Mouse (Mus musculus) MEL (cell line): ENCODE results near the gene Dusp6. TPM values are rescaled to one million over a fixed set of nuclear protein-coding genes. Genes with fewer than 3 reads are reported as not detected.

ENCODE experiments used
- DNase-seq: peaks from one replicate; pipeline ENCODE4 v3.0.0; 2011; ENCODE audit warnings: low read depth, low spot score
- H3K27ac ChIP-seq: 2 replicates; pipeline ENCODE4 v1.5.1; 2012; ENCODE audit warnings: low read depth, mild to moderate bottlenecking, control low read depth, low read length, moderate library complexity; ENCODE audit not compliant: control insufficient read depth
- H3K27me3 ChIP-seq, 2 experiments: fragments of 150-350 bp in 1 of 2; sonication (generic) in 1 of 2; 2 replicates each; pipeline ENCODE4 v1.6.1; 2012; ENCODE audit warnings: low read length in 2 of 2, mild to moderate bottlenecking in 2 of 2, improper control_type of control experiment in 1 of 2, moderate library complexity in 1 of 2; ENCODE audit not compliant: insufficient read depth in 2 of 2, control insufficient read depth in 1 of 2
- H3K36me3 ChIP-seq, 2 experiments: 2 replicates each; pipeline ENCODE4 v1.6.1; 2012 to 2014; ENCODE audit warnings: low read length in 2 of 2, improper control_type of control experiment in 1 of 2, inconsistent platforms in 1 of 2, mild to moderate bottlenecking in 1 of 2; ENCODE audit not compliant: insufficient read depth in 2 of 2, control insufficient read depth in 1 of 2
- H3K4me1 ChIP-seq, 2 experiments: fragments of 150-350 bp in 1 of 2; sonication (generic) in 1 of 2; 2 replicates each; pipeline ENCODE4 v1.6.1; 2012; ENCODE audit warnings: low read length in 2 of 2, improper control_type of control experiment in 1 of 2, mild to moderate bottlenecking in 1 of 2; ENCODE audit not compliant: insufficient read depth in 2 of 2, control insufficient read depth in 1 of 2
- H3K4me3 ChIP-seq, 2 experiments: fragments of 150-350 bp in 1 of 2; sonication (generic) in 1 of 2; 2 replicates each; pipeline ENCODE4 v1.5.1; 2012; ENCODE audit warnings: low read depth in 2 of 2, low read length in 2 of 2, mild to moderate bottlenecking in 2 of 2, moderate library complexity in 2 of 2, control low read depth in 1 of 2, improper control_type of control experiment in 1 of 2; ENCODE audit not compliant: control insufficient read depth in 1 of 2, insufficient read depth in 1 of 2
- H3K79me2 ChIP-seq: 2 replicates; pipeline ENCODE4 v1.6.1; 2012; ENCODE audit warnings: mild to moderate bottlenecking, low read length, moderate library complexity; ENCODE audit not compliant: control insufficient read depth, poor library complexity, insufficient read depth
- H3K9ac ChIP-seq: 2 replicates; pipeline ENCODE4 v1.6.1; 2012; ENCODE audit warnings: low read depth, mild to moderate bottlenecking, control low read depth, low read length, moderate library complexity; ENCODE audit not compliant: control insufficient read depth, poor library complexity, severe bottlenecking
- H3K9me3 ChIP-seq: fragments of 150-350 bp; sonication (generic); replicated peaks from 2 replicates; pipeline ENCODE4 v1.6.1; 2012; ENCODE audit warnings: mild to moderate bottlenecking, low read length, improper control_type of control experiment, moderate library complexity; ENCODE audit not compliant: insufficient read depth
- CTCF ChIP-seq, 3 experiments: IDR thresholded peaks in 2 of 3; conservative IDR thresholded peaks in 1 of 3; 2 replicates each; pipeline ENCODE4 v1.5.1; 2011 to 2012; ENCODE audit warnings: low read length in 3 of 3, low read depth in 2 of 3, mild to moderate bottlenecking in 2 of 3, improper control_type of control experiment in 1 of 3, inconsistent platforms in 1 of 3, mixed read lengths in 1 of 3, moderate library complexity in 1 of 3; ENCODE audit not compliant: control insufficient read depth in 1 of 3, insufficient read depth in 1 of 3, poor library complexity in 1 of 3, severe bottlenecking in 1 of 3
- ELF1 ChIP-seq: IDR thresholded peaks from 2 replicates; pipeline ENCODE4 v1.6.1; 2014; ENCODE audit warnings: low read depth, mild to moderate bottlenecking, inconsistent platforms, low read length, improper control_type of control experiment, moderate library complexity
- EP300 ChIP-seq, 2 experiments: IDR thresholded peaks; 2 replicates each; pipeline ENCODE4 v1.6.1; 2011; ENCODE audit warnings: improper control_type of control experiment in 2 of 2, low read length in 2 of 2, low read depth in 1 of 2, mild to moderate bottlenecking in 1 of 2
- ETS1 ChIP-seq: IDR thresholded peaks from 2 replicates; pipeline ENCODE4 v1.6.1; 2012; ENCODE audit warnings: low read depth, mild to moderate bottlenecking, inconsistent platforms, low read length, improper control_type of control experiment, moderate library complexity
- GATA1 ChIP-seq: IDR thresholded peaks from 2 replicates; pipeline ENCODE4 v1.6.1; 2011; ENCODE audit warnings: low read depth, low read length, improper control_type of control experiment
- HCFC1 ChIP-seq: IDR thresholded peaks from 2 replicates; pipeline ENCODE4 v1.6.1; 2012; ENCODE audit warnings: low read depth, mild to moderate bottlenecking, inconsistent platforms, low read length, improper control_type of control experiment, moderate library complexity
- JUND ChIP-seq: IDR thresholded peaks from 2 replicates; pipeline ENCODE4 v1.6.1; 2011; ENCODE audit warnings: low read depth, mild to moderate bottlenecking, improper control_type of control experiment, low read length
- MAX ChIP-seq: IDR thresholded peaks from 2 replicates; pipeline ENCODE4 v1.6.1; 2011; ENCODE audit warnings: low read length, improper control_type of control experiment
- MAZ ChIP-seq: IDR thresholded peaks from 2 replicates; pipeline ENCODE4 v1.6.1; 2012; ENCODE audit warnings: low read depth, mild to moderate bottlenecking, inconsistent platforms, low read length, improper control_type of control experiment
- MXI1 ChIP-seq: IDR thresholded peaks from 2 replicates; pipeline ENCODE4 v1.6.1; 2011; ENCODE audit warnings: mild to moderate bottlenecking, low read depth, low read length, improper control_type of control experiment
- NELFE ChIP-seq: IDR thresholded peaks from 2 replicates; pipeline ENCODE4 v1.6.1; 2011; ENCODE audit warnings: low read depth, low read length, improper control_type of control experiment
- POLR2A ChIP-seq, 2 experiments: IDR thresholded peaks; 2 replicates each; pipeline ENCODE4 v1.6.1; 2011 to 2012; ENCODE audit warnings: low read length in 2 of 2, mild to moderate bottlenecking in 2 of 2, control low read depth in 1 of 2, improper control_type of control experiment in 1 of 2, low read depth in 1 of 2, moderate library complexity in 1 of 2; ENCODE audit not compliant: control insufficient read depth in 1 of 2, insufficient read depth in 1 of 2, poor library complexity in 1 of 2
- POLR2AphosphoS2 ChIP-seq: IDR thresholded peaks from 2 replicates; pipeline ENCODE4 v1.6.1; 2011; ENCODE audit warnings: low read length, improper control_type of control experiment
- SIN3A ChIP-seq: IDR thresholded peaks from 2 replicates; pipeline ENCODE4 v1.6.1; 2012; ENCODE audit warnings: low read length, improper control_type of control experiment, inconsistent platforms
- SMC3 ChIP-seq: IDR thresholded peaks from 2 replicates; pipeline ENCODE4 v1.6.1; 2011; ENCODE audit warnings: low read depth, low read length, improper control_type of control experiment
- TAL1 ChIP-seq: IDR thresholded peaks from 2 replicates; pipeline ENCODE4 v1.6.1; 2012; ENCODE audit warnings: mild to moderate bottlenecking, inconsistent platforms, low read length, moderate library complexity, mixed read lengths
- TBP ChIP-seq: IDR thresholded peaks from 2 replicates; pipeline ENCODE4 v1.8.0; 2011; ENCODE audit warnings: low read depth, low read length, improper control_type of control experiment
- TCF12 ChIP-seq: IDR thresholded peaks from 2 replicates; pipeline ENCODE4 v1.6.1; 2014; ENCODE audit warnings: low read depth, mild to moderate bottlenecking, inconsistent platforms, low read length, improper control_type of control experiment, moderate library complexity
- UBTF ChIP-seq: IDR thresholded peaks from 2 replicates; pipeline ENCODE4 v1.6.1; 2012; ENCODE audit warnings: low read depth, mild to moderate bottlenecking, inconsistent platforms, low read length, improper control_type of control experiment, moderate library complexity, borderline replicate concordance; ENCODE audit not compliant: insufficient read depth
- ZMIZ1 ChIP-seq: IDR thresholded peaks from 2 replicates; pipeline ENCODE4 v1.6.1; 2012; ENCODE audit warnings: low read depth, mild to moderate bottlenecking, inconsistent platforms, low read length, improper control_type of control experiment, moderate library complexity
- polyA plus RNA-seq, 2 experiments: library from polyadenylated mRNA; stranded (reverse) in 1 of 2; unstranded in 1 of 2; fragments of >175 nt in 1 of 2; fragments of >200 nt in 1 of 2; gene quantifications; 2 replicates each; pipeline versions ENCODE4 v1.2.1 to v1.2.4; 2012; ENCODE audit warnings: low replicate concordance in 2 of 2, low read depth in 1 of 2; ENCODE audit not compliant: insufficient read length in 2 of 2, insufficient read depth in 1 of 2, missing spikeins in 1 of 2
- total RNA-seq: library from RNA; depleted of rRNA; stranded (reverse); fragments of 300-350 nt; gene quantifications from 2 replicates; pipeline ENCODE4 v1.2.3, GENCODE M21; 2012; rRNA removed

Dusp6 gene
- 8.2 and 12.6 TPM in 2 replicates for total RNA-seq
- 10 to 100 TPM in 1 of 2 experiments, not detected in 1; 11.9 TPM for polyA plus RNA-seq

DNA sequence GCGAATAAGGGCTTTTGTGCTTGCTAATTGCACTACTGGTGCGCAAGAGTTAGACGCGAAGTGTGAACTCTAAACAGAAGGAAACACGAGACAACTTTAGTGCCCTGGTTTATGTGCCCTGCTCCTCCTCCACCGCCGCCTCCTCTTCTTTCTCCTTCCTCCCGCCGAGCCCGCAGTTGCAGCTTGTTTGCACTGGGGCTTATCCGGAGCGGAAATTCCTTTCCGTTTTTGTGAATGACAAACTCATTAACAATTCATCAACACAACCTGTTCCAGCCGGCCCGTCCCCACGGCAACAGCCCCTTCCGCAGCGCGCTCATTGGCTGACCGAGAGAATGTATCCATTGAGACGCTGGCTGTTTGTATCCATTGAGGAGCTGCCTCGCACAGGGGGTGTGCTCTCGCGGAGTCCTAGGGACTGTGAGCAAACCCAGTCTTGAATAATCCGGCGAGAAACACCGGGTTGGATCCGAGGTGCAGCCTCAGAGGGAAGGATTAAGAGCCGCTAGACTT lies at the start of gene Dusp6:
Gene Dusp6, plus strand, starts transcription at position 365 of the 513 bp plus-strand sequence.
- H3K9ac ChIP-seq = peak within 1 kb of the TSS; percentile 93
- H3K9me3 ChIP-seq = no peaks in the 10 kb centered on the region
- peak within 1 kb of the TSS; percentile 69 to 73 for H3K4me3 ChIP-seq
- peaks cover 0 to 13% of the 10 kb centered on the region in 2 experiments; a peak in 1 of 4 replicates for H3K4me1 ChIP-seq
- DNase-seq = peak; percentile 98
- TF ChIP-seq TAL1 (no peak), ELF1 (peak; percentile 53; the same call in 1 of the 2 replicates), GATA1 (peak; percentile 55), POLR2A (IDR thresholded peaks at IDR 0.05; ENCODE audit: control insufficient read depth in 1 of 2, insufficient read depth in 1 of 2, low read depth in 1 of 2, low read length in 2 of 2, poor library complexity in 1 of 2) (peak; percentile 66 to 90), UBTF (peak; percentile 17; the same call in 1 of the 2 replicates), SIN3A (peak; percentile 77), ETS1 (peak; percentile 82), CTCF (IDR thresholded peaks at IDR 0.05 in 2 of 3, conservative IDR thresholded peaks at IDR 0.05 in 1 of 3; ENCODE audit: control insufficient read depth in 1 of 3, insufficient read depth in 1 of 3, low read depth in 2 of 3, low read length in 3 of 3, poor library complexity in 1 of 3, severe bottlenecking in 1 of 3) (no peak), TCF12 (peak; percentile 57; the same call in 1 of the 2 replicates), SMC3 (no peak), MAX (peak; percentile 35), MAZ (no peak), ZMIZ1 (peak; percentile 68; the same call in 1 of the 2 replicates), JUND (no peak), MXI1 (peak; percentile 60; the same call in 1 of the 2 replicates), EP300 (IDR thresholded peaks at IDR 0.05; ENCODE audit: low read depth in 1 of 2, low read length in 2 of 2) (peak in 1 of 2 experiments; percentile 62; a peak in 2 of 4 replicates), HCFC1 (peak; percentile 62; the same call in 1 of the 2 replicates), POLR2AphosphoS2 (peak; percentile 68; the same call in 1 of the 2 replicates), TBP (peak; percentile 94), NELFE (peak; percentile 76)
- H3K79me2 ChIP-seq = peaks cover 22% of the 10 kb centered on the region
- H3K27ac ChIP-seq = peak within 1 kb of the TSS; percentile 89
- H3K36me3 ChIP-seq = peaks cover 0 to 16% of the 10 kb centered on the region in 2 experiments; a peak in 2 of 4 replicates
- no peaks in the 10 kb centered on the region for H3K27me3 ChIP-seq
